Mouse (Mus musculus): ENCODE measurements around the gene Fam168b.

Gene Fam168b

GRCm38 (mm10) chr1:34812407-34813247 lies 30.2 kb downstream of the Fam168b start:
- peak; percentile 60 for DNase-seq

DNA sequence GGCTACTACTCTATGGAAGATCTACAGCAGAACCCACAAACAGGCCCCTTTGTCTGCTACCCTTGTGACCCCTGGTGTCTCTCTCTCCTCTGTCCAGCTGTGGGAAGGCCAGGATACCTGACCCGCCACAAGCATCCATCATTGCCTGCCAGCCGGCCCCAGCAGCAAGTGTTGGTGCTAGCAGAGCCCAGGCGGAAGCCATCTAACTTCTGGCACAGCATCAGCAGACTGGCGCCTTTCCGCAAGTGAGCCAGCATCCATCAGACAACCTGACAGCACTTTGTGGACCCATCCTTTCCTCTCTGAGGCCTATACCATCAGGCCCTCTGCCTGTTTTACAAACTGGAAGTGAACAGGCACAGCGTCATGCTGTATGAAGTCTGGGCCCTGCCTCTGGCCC lies 31.3 kb downstream of the Fam168b start:
- DNase-seq: no peak

DNA sequence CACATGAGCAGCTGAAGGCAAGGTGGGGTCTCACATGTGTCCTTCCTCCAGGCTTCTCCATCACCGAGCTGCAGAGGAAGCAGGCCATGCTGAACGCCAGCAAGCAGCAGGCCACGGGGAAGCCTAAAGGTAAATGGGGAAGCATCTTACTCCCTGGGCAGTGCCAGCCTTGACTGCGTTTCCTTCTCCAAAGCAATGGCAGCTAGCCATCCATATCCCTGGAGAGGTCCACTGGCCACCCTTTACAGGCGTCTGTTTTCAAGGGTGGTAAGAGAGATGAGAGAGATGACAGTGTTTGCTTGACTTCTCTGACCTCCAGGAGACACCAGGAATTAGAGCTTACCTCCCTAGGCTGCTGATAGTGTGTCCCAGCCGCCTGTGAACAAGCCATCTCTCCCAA lies 31.8 kb downstream of the Fam168b start:
- DNase-seq: no peak

- DNase-seq: no peak
Observed at GRCm38 (mm10) chr1:34810293-34810692, 32.6 kb downstream of the Fam168b start.

DNA sequence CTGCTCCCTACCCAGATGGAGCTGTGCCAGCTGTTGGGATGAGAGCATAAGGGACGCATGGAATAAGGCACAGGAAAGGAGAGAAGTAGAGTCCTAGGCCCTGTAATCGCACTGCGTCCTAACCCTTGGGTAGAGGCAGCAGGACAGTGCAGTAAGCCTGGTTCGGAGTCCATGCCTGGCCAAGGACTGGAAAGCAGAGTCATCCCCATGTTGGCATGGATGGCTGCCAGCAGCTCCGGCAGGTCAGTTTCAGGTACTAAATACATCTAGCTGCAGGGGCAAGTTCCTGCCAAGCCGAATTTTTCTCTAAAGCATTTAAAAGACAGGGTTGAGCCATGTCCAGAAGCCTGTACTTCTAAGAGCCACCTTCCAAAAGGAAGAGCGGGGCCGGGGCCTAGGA lies 34.4 kb downstream of the Fam168b start:
- DNase-seq: no peak

GRCm38 (mm10) chr1:34805931-34806520 lies 36.8 kb downstream of the Fam168b start:
- DNase-seq: no peak

DNA sequence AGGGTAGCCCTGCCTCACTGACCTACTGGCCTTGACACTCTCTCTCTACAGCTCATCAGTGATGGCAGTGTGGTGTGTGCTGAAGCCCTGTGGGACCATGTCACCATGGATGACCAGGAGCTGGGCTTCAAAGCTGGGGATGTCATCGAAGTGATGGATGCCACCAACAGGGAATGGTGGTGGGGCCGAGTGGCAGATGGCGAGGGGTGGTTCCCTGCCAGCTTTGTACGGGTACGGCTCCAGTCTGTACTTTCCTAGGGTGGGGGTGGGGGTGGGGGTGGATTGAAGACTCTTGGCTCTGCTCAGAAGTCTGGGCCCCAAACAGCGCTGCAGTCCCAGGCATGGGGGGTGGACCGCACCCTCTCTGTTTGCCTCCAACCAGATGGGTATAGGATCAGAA lies 38.0 kb downstream of the Fam168b start:
- DNase-seq: no peak

GRCm38 (mm10) chr1:34802290-34802642 lies 40.6 kb downstream of the Fam168b start:
- DNase-seq: peak; percentile 90

DNA sequence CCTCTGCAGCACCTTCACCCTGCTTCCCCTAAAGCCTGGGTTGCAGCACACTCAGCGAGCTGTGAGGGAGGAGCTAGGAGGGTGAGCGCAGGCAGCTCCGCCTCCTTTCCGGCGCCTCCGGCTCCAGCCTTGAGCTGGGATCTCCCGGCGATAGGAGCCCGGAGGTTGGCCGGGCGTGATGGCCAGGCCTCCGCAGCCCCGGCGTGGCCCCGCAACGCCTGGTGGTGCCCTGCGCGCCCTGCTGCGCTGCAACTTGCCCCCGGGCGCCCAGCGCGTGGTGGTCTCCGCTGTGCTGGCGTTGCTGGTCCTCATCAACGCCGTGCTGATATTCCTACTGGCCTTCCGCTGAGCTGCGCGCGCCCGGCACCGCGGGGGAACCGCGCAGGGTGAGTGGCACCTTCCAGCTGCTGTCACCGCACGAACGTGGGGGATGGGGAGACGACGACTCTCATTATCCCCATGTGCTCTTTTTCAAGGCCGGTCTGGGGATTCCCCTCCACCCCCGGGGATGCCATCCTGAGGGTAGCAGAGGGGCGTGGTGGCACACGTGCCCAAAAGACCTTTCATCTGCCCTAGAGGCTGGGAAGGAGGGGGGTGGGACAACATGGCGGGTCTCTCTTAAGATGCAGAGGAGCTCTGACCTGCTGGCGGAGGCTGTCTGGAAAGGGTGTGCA lies 41.1 kb downstream of the Fam168b start:
- DNase-seq: peak; percentile 84

DNA sequence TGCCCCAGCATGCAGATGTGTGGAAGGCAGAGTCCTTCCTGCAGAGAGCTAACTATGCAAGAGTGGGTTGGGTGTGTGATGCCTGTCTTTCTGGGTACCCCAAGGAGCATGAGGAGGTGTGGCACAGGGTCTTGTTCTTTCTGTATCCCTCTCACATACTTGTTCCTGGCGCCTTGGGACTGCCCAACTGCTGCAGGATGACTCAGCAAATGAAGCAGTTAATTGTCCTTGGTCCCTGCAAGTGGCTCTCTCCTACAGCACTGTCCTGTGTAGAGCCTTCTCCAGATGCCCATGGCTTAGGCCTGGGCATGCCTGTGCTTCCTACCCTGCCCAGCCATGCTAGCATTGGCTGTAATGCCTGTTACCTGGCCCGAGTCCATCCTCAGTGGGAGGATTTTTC lies 43.7 kb downstream of the Fam168b start:
- no peak for DNase-seq

- DNase-seq: peak; percentile 74
Observed at GRCm38 (mm10) chr1:34793304-34794300, 49.3 kb downstream of the Fam168b start.

GRCm38 (mm10) chr1:34783538-34784161 lies 59.2 kb downstream of the Fam168b start:
- DNase-seq: no peak

GRCm38 (mm10) chr1:34775870-34776269 lies 67.0 kb downstream of the Fam168b start:
- DNase-seq: no peak

DNA sequence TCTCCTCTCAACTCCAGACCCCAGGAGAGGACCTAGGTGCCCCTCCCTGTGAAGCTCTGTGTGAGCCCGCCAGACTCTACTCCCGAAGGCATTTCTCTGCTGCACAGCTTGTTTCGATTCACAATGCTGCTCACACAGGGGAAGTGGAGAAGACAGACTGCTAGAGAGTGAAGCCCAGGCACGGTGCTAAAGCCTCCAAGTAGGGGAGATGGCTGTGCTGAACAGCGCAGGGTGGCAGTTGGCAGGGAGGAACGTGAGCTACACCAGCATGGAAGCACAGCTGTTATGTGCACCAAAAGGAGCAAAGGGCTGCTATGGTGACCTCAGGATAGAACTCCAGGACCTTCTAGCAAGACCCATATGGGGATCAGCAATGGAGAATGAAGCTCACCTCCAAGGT lies 74.0 kb downstream of the Fam168b start:
- no peak for DNase-seq

DNA sequence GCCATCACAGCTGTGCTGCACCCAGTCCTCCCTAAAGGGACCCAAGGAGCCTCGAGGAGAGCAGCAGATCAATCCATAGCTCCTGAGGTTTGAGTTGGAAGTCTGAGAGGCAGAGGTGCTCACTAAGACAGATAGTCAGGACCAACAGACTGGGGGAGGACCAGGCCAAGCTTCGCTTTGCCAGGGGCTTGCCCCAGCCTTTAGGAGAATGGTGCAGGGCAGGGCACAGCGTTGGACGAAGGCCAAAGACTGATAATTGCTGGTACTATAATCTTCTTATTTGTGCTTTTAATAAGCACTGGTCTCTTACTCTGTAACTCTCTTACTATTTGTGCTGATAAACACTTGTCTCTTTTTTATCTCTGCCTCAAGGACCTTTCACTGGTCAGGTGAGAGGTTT lies 75.0 kb downstream of the Fam168b start:
- DNase-seq: no peak

DNA sequence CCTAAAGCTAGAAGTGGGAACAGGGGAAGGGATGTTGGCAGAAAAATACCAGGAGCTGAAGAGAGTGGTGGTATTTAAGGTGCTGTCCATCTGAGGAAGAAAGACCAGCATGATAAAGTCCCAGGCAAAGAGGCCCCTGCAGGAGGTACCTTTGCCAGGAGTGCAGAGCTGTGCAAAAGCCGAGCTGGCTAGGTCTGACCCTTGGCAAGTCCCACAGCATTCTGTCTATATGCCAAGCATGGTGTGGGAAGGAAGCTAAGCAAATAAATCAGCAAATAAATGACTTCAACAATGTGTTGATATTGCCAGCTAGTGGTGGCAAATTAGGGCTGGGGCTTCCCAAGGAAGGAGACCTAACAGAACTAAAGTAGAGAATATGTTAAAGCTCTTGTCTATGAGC lies 76.0 kb downstream of the Fam168b start:
- DNase-seq: no peak
